Mouse (Mus musculus): ENCODE data around the gene Trove2.
A peak's percentile ranks its signal among the peaks of the same experiment; 100 is the strongest.
"Not testable (repeated sequence)": the region's sequence is repeated elsewhere in the genome, so short reads cannot be mapped to it uniquely, and the experiment has no call there.

Gene Trove2

DNA sequence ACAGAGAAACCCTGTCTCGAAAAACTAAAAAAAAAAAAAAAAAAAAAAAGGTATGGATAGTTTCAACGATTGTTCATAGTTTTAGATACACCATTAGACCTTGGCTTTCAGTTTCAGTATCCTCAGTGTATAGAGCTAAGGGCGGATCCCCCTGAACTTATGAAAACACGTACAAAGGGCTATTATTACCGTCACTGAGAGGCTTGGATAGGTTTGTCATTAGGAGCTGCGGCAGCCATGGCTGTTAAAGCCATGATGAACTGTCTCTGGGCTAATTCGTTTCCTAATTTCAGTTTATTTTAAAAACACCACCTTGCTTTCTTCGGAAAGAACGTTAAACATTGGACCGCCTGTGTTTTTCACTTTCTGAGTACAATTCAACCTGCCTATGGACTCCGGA, 38.1 kb downstream of the Trove2 start:
- no peak for DNase-seq

DNA sequence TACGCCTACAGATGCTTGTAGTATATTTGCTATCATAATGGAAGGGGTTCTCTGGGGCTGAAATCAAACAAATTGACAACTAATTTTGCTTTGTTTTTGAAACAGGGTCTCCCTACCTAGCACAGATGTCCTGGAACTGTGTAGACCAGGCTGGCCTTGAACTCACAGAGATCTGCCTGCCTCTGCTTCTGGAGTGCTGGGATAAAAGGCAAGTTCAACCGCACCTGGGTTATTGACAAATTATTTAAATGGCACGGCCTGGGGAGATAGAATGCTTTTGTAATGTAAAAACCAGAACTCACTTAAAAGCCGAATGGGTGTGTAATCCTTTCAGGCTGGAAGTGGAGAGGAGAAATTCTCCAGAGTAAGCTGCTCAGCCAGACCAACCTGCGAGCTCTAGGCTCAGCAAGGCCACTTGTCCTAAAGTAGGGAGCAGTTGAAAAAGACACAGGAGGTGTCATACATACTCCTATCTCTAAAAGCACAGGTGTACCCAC, 42.9 kb downstream of the Trove2 start:
- DNase-seq: no peak

DNA sequence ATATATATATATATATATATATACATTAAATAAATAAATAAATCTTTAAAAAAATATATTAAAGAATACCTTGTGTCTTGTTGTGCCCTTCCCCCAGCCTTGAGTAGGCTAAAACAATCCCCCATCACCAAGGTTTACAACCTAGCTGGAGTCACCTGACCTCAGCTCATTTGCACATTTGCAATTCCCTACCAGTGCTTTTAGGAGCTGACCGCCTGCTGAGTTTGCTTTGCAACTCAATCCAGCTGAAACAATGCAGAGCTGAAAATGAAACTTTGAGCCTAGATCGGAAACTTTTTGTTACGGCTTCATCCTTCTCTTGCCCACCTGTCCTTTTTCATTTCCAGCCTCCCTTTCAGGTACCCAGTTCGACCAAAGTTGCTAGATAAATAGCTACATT, 45.2 kb downstream of the Trove2 start:
- no peak for DNase-seq

DNA sequence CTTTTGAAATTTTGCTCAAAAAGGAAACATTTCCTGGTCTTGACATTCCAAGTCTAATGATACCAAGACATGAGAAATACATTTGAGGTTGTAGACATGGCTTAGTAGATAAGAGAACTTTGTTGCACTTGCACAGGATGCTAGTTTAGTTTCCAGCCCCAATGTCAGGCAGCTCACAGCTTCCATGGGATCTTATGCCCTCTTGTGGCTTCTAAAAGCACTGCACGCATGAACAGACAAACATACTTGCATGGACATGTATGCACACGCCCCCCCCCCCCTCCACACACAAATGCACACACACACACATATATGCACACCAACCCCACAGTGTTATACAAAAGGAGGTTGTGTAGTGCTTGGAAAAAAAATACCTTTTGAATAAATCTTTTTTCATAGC, 46.0 kb downstream of the Trove2 start:
- no peak for DNase-seq

DNA sequence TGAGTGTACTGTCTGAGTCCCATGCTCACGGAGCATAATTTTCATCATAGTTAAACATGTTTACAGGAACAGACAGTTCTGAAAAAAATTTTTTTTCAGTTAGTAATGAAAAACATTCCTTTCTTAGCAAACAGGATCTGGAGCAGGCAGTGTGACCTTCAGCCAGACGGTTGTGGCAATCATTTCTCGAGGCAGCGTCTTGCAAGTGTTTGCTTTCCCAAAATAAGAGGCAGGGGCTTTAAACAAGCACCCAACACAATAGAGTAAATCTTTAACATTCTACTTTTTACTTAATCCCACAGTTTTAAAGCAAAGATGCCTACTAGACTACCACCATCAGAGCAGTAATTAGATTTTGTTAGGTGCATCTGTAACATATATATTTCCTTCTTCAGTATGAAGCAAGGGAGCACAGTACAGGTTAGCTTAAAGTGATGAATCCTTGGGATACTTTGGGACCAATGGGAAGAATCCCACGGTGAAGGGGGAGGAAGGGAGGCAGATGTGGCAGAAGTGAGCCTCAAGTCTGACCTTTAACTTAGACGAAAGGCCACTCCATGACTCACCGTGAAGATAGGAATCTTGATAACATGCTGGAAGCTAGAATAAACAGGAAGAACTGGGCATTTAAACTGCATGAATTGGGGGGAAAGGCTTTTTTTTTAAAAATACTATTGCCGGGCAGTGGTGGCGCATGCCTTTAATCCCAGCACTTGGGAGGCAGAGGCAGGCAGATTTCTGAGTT, 49.0 kb downstream of the Trove2 start:
- no peak for DNase-seq

DNA sequence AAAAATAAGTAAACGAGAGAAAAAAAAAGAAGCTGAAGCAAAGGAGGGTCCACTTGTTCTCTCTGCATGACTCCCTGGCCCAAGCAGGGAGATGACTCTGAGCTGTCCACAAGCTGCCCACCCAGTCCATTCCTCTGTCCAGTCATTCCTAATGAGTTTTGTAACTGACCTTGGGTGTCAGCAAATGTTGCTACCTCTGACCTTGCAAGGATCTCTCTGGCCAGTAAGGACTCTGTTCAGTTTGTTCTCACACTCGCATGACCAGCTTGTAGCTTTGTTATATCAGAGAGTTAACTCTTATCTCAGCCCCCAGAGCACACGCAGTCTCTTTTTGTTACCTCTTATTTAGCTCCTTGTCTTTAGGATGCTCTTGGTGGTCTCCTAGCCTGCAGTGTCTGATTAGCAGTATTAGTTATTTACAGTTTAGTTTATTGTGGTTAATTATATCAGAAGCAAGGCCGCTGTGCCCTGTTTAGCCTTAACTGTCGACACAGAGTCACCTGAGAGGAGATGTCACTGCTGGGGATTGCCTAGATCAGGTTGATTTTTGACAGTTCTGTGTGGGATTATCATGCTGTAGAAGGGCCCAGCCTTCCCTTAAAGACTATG, 52.3 kb downstream of the Trove2 start:
- no peak for DNase-seq

DNA sequence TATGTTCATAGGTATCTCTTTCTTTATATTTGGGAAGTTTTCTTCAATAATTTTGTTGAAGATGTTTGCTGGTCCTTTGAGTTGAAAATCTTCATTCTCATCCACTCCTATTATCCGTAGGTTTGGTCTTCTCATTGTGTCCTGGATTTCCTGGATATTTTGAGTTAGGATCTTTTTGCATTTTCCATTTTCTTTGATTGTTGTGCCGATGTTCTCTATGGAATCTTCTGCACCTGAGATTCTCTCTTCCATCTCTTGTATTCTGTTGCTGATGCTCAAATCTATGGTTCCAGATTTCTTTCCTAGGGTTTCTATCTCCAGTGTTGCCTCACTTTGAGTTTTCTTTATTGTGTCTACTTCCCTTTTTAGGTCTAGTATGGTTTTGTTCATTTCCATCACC, 60.8 kb downstream of the Trove2 start, which contains the start of gene Glrx2:
Gene Glrx2 (plus strand): TSS at position 301 of the 400 bp plus-strand sequence.
- DNase-seq: not testable (repeated sequence)

DNA sequence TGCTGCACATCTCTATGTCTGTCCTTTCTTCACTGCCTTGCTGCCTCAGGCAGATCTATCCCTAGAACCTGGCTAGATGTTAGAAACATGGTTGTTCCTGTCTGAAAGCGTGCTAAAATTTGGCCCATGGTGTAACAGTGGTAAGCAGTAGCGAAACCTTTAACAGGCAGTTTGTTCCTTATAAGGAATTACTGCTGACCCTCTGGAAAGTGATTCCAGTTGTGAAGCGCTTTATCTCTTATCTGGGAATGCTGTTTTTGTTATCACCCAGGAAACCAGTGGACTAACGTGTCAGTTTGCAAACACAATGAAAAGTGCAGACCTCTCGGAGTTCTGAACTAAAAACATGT, 66.3 kb downstream of the Trove2 start:
- no peak for DNase-seq

DNA sequence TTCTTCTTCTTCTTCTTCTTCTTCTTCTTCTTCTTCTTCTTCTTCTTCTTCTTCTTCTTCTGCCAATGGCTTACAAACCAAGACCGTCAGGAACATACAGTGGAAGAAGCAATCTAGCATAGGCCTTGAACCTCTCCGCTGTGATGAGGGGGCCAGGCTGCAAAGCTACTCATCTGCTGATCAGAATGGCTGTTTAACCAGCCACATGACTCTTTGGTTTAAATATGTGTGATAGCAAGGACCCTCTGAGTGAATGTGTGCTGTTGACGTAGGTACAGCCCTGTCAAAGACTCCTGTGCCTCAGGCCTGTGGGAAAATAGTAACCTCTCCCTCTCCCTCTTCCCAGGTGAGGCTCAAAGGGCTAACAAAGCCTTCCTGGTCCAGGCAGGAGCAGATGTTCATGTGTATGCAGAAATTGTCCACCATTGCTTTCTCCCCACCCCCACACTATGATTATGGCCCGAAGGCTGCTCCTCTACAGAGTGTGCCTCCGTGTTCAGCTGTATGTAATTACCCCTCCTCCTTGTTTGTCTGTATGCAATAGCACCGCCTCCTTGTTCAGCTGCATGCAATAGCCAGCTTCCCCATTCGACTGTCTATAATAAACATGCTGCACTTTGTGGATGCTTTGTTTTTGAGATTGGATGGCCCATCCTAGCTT, 66.8 kb downstream of the Trove2 start:
- DNase-seq: no peak

DNA sequence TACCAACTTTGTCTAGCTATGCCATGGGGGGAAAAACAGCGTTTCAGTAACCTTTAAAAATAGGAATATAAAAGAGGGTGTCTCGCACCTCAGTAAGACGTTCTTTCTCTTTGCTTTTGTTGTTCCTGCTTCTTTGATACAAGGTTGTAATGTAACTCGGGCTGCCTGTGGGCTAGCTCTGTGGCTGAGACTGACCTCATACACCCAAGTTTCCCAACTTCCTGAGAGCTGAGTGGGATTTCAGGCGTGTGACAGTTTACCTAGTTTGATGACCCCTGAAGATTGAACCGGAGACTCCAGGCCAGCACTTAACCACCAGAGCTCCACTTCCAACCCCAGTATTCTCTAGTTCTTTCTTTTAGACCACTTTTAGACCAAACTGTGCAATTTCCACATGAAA, 68.5 kb downstream of the Trove2 start:
- no peak for DNase-seq

DNA sequence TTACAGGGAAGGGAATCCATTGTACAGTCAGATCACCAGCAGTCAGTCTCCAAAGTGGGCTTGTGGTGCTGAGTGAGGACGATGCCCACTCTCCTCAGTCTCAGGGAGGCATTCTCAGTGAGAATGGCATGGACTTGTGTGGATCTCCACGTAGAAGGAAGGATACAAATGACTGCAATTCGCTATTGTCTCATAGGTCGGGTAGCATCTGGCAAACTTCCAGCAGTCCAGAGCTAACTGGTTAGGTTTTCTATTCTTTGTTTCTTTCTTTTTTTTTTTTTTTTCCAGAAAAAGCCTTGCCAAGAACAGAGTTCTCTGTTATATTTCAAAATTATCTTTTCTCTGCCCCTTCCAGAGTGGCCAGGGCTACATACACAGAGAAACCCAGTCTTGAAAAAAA, 69.9 kb downstream of the Trove2 start:
- DNase-seq: no peak

DNA sequence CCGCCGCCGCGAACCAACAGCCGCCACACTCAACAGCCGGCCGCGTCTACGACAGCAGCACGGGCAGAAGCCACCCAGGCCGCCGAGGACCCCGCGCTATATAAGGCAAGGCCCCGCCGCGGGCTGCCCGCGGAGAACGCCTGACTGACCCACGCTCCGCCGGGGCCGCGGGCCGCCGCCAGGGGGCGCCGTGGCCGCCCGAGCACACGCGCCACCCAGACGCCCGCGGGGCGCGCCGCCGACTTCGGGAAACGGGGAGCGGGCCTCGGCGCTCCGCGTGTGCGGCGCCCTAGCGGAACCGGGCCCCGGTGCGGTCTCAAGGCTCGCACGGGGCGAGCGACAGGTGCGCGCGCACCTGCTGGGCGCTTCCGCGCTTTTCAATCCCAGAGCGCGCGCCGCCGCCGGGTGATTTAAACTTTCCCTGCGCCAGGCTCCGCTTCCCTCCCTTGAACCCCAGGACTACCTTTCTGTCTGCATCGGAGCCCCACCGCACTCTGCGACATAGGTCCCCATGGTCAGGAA, 74.1 kb downstream of the Trove2 start, which contains the start of gene Cdc73:
Gene Cdc73 (minus strand): TSS at position 153 of the 522 bp plus-strand sequence.
- peak; percentile 91 for DNase-seq

DNA sequence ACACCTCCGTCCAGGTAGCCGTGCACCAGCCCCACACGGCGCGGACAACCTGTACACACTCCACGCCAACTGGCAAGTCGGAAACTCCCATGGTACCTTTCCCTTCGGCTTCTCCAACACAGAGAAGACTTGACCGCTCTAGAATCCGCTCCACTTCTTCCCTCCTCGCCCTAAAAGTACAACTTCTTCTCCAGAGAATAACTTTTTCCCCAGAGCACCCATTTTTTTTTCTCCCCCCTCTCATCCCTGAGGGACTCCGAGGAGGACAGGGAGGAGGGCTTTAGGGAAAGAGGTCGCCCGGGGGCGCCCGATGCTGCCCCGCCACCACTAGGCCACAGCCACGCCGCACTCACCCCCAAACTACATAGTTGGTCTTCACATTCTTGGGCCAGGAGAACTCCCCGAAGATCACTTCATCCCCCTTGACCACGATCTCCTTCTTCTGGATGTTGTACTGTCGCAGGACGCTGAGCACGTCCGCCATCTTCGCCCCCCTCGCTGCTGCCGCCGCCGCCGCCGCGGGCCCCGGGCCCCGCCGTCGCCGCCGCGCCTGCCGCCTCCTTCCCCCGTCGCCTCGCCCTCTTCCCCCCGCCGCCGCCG, 74.6 kb downstream of the Trove2 start:
- peak; percentile 61 for DNase-seq

DNA sequence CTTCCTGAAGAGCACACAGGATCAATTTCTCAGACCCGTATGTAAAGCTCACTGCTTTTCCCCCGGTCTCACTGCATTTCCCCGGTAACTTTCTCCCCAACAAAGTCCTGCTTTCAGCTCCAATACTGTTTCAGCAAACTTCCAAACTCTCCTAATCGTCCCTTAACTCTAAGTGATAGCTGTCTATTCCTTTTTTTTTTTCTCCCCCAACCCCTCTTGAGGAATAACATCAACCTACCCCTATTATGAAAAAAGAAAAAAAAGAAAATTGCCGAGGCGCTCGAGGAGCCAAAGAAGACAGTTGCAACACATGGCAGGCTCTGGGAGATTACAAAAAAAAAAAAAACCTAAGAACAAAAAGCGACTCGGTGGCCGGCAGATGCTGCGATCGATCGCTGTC, 75.1 kb downstream of the Trove2 start:
- DNase-seq: no peak
